Mouse (Mus musculus): ENCODE measurements around the gene Gm13090. TPM values are rescaled to one million over a fixed set of nuclear protein-coding genes. Genes with fewer than 3 reads are reported as not detected.

Gene Gm13090
- polyA plus RNA-seq, 1 experiment from 2014 or later = not detected

DNA sequence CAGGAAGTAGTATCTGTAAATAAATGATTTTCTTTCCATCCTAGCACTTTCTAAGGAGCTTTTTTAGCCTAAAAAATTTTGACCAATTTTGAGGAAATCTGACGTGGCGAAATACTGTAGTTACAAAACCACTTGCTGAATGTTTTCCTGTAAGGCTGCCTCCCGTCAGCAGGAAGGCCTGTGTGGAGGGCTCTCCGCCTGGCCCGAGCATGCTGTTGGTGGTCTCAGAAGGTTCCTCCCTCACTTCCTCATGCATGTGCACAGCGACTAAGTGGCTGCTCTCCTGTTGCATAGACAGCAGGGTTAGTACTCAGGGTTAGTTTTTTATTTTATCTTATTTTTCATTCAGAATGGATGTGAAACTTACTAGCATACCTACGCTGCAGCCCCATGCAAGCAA is 18.4 kb upstream of the Gm13090 start:
- Histone ChIP-seq H3K9ac (no peak overlapping the region), H3K4me3 (no peak overlapping the region), H3K4me1 (no peaks in the 10 kb centered on the region), H3K36me3 (peaks cover 11% of the 10 kb centered on the region), H3K27ac (no peak overlapping the region), H3K4me2 (replicated peaks) (no peak overlapping the region), H3K9me3 (no peaks in the 10 kb centered on the region), H3K27me3 (no peaks in the 10 kb centered on the region)
- 86% methylated on average over 7 of the region's 7 CpGs for WGBS
- ATAC-seq (ENCODE audit: low FRiP score, low read depth) = no peak

GRCm38 (mm10) chr4:151073108-151073744 is 16.1 kb upstream of the Gm13090 start:
- peaks cover 30% of the 10 kb centered on the region for H3K36me3 ChIP-seq
- H3K27ac ChIP-seq = no peak overlapping the region
- H3K4me2 ChIP-seq (replicated peaks) = no peak overlapping the region
- H3K4me3 ChIP-seq = no peak overlapping the region
- H3K27me3 ChIP-seq = no peaks in the 10 kb centered on the region
- no peak overlapping the region for H3K9ac ChIP-seq
- no peaks in the 10 kb centered on the region for H3K4me1 ChIP-seq
- H3K9me3 ChIP-seq = no peaks in the 10 kb centered on the region
- WGBS = 54% methylated on average over 13 of the region's 13 CpGs
- no peak for ATAC-seq (ENCODE audit: low FRiP score, low read depth)

GRCm38 (mm10) chr4:151074817-151075216 is 14.6 kb upstream of the Gm13090 start:
- Histone ChIP-seq H3K36me3 (peaks cover 43% of the 10 kb centered on the region), H3K27ac (no peak overlapping the region), H3K27me3 (no peaks in the 10 kb centered on the region), H3K4me3 (no peak overlapping the region), H3K4me2 (replicated peaks) (no peak overlapping the region), H3K9ac (no peak overlapping the region), H3K9me3 (no peaks in the 10 kb centered on the region), H3K4me1 (no peaks in the 10 kb centered on the region)
- no peak for ATAC-seq (ENCODE audit: low FRiP score, low read depth)
- 93% methylated on average over 15 of the region's 15 CpGs for WGBS

GRCm38 (mm10) chr4:151081355-151081754 is 8.0 kb upstream of the Gm13090 start:
- no peaks in the 10 kb centered on the region for H3K27me3 ChIP-seq
- H3K4me3 ChIP-seq = no peak overlapping the region
- no peaks in the 10 kb centered on the region for H3K4me1 ChIP-seq
- ATAC-seq (ENCODE audit: low FRiP score, low read depth) = no peak
- H3K9me3 ChIP-seq = no peaks in the 10 kb centered on the region
- peaks cover 71% of the 10 kb centered on the region for H3K36me3 ChIP-seq
- H3K27ac ChIP-seq = no peak overlapping the region
- H3K4me2 ChIP-seq (replicated peaks) = no peak overlapping the region
- 63% methylated on average over 2 of the region's 2 CpGs for WGBS
- H3K9ac ChIP-seq = no peak overlapping the region

- ATAC-seq (ENCODE audit: low FRiP score, low read depth) = no peak
- Histone ChIP-seq H3K4me3 (no peak overlapping the region), H3K27me3 (no peaks in the 10 kb centered on the region), H3K36me3 (peaks cover 66% of the 10 kb centered on the region), H3K9me3 (no peaks in the 10 kb centered on the region), H3K4me1 (no peaks in the 10 kb centered on the region), H3K4me2 (replicated peaks) (no peak overlapping the region), H3K9ac (no peak overlapping the region), H3K27ac (no peak overlapping the region)
- WGBS = 91% methylated on average over 13 of the region's 13 CpGs
Measured at GRCm38 (mm10) chr4:151081977-151082376, 7.4 kb upstream of the Gm13090 start.

- H3K27ac ChIP-seq = no peak overlapping the region
- ATAC-seq (ENCODE audit: low FRiP score, low read depth) = no peak
- no peaks in the 10 kb centered on the region for H3K4me1 ChIP-seq
- no peaks in the 10 kb centered on the region for H3K9me3 ChIP-seq
- H3K4me3 ChIP-seq = no peak overlapping the region
- H3K36me3 ChIP-seq = peaks cover 64% of the 10 kb centered on the region
- H3K9ac ChIP-seq = no peak overlapping the region
- H3K27me3 ChIP-seq = no peaks in the 10 kb centered on the region
- H3K4me2 ChIP-seq (replicated peaks) = no peak overlapping the region
- WGBS = 72% methylated on average over 5 of the region's 5 CpGs
Measured at GRCm38 (mm10) chr4:151083027-151083426, 6.3 kb upstream of the Gm13090 start.

GRCm38 (mm10) chr4:151087358-151087757 is 2.0 kb upstream of the Gm13090 start:
- H3K27ac ChIP-seq = no peak overlapping the region
- no peaks in the 10 kb centered on the region for H3K9me3 ChIP-seq
- no peaks in the 10 kb centered on the region for H3K4me1 ChIP-seq
- ATAC-seq (ENCODE audit: low FRiP score, low read depth) = no peak
- no peaks in the 10 kb centered on the region for H3K27me3 ChIP-seq
- H3K4me2 ChIP-seq (replicated peaks) = no peak overlapping the region
- H3K36me3 ChIP-seq = peaks cover 45% of the 10 kb centered on the region
- WGBS = 89% methylated on average over 1 of the region's 1 CpGs
- H3K4me3 ChIP-seq = no peak overlapping the region
- H3K9ac ChIP-seq = no peak overlapping the region

GRCm38 (mm10) chr4:151088819-151089218 is 551 bp upstream of the Gm13090 start:
- Histone ChIP-seq H3K36me3 (peaks cover 37% of the 10 kb centered on the region), H3K4me1 (no peaks in the 10 kb centered on the region), H3K27ac (no peak overlapping the region), H3K27me3 (no peaks in the 10 kb centered on the region), H3K4me2 (replicated peaks) (no peak overlapping the region), H3K9ac (0 out of 2 replicates have a peak overlapping the region, but pooled peaks have one; percentile 31), H3K4me3 (no peak overlapping the region), H3K9me3 (no peaks in the 10 kb centered on the region)
- WGBS = 93% methylated on average over 14 of the region's 14 CpGs
- ATAC-seq (ENCODE audit: low FRiP score, low read depth) = no peak

DNA sequence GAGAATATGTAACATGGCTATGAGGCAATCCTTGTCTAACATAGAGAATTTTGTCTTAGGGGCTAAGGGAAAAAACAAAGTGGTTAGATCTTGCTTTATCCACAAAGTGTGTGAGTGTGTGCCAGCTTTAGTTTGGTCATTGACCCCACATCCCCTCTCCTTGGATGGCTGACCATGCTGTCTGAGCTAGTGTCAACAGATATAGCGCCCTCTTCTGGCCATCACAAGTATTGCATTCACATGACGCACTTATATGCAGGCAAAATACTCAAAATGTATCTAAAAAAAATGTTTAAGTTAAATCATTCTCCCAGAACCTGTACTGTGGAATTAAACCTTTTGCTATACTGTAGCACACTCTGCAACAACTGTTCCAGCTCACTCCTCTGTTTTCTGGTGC is 5.8 kb downstream of the Gm13090 start:
- H3K9ac ChIP-seq = no peak overlapping the region
- no peaks in the 10 kb centered on the region for H3K27me3 ChIP-seq
- H3K9me3 ChIP-seq = no peaks in the 10 kb centered on the region
- no peak overlapping the region for H3K27ac ChIP-seq
- peaks cover 9% of the 10 kb centered on the region; the same call in 1 of the 2 replicates for H3K4me1 ChIP-seq
- H3K4me2 ChIP-seq (replicated peaks) = no peak overlapping the region
- no peak for ATAC-seq (ENCODE audit: low FRiP score, low read depth)
- WGBS = 38% methylated on average over 2 of the region's 2 CpGs
- H3K36me3 ChIP-seq = no peaks in the 10 kb centered on the region
- no peak overlapping the region for H3K4me3 ChIP-seq

DNA sequence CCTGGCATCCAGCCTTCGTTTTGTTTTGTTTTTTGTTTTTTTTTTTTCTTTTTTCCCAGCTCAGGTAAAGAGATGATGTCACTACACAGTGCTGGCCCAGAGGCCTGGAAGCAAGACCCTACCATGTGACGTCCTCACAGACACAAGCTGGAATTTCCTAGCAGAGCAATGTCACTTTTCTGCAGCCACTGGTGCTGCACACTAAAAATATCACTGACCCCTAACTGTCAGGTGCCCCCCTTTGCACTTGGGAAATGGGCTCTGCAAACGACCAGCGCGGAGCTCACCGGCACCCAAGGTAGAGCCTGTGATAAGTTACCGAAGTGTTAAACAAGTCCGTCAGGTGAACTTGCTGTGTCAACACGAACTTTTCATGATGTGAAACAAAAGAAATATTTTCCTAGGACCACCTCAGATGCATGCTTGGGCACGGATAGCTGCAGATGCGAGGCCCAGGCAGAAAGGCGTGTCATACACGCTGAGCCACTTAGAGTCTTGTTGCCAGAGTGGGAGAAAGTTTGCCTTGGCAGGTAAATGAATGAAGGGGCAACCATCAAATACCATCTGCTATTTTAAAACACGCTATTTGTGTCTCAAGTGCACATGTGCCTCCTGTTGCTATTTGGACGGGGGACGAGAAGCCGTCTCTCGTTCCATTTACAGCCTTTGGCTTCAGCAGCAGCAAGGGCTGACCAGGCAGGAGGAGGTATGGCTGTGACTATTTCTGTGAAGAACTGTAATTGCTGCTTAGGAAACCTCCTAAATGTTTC is 7.1 kb downstream of the Gm13090 start:
- Histone ChIP-seq H3K4me1 (peaks cover 9% of the 10 kb centered on the region; the same call in 1 of the 2 replicates), H3K9ac (no peak overlapping the region), H3K27ac (no peak overlapping the region), H3K4me3 (no peak overlapping the region), H3K36me3 (no peaks in the 10 kb centered on the region), H3K4me2 (replicated peaks) (no peak overlapping the region), H3K9me3 (no peaks in the 10 kb centered on the region), H3K27me3 (no peaks in the 10 kb centered on the region)
- WGBS = 77% methylated on average over 18 of the region's 18 CpGs
- no peak for ATAC-seq (ENCODE audit: low FRiP score, low read depth)

- Histone ChIP-seq H3K27me3 (no peaks in the 10 kb centered on the region), H3K4me1 (peaks cover 9% of the 10 kb centered on the region; the same call in 1 of the 2 replicates), H3K9me3 (no peaks in the 10 kb centered on the region), H3K27ac (no peak overlapping the region), H3K4me3 (no peak overlapping the region), H3K36me3 (no peaks in the 10 kb centered on the region), H3K4me2 (replicated peaks) (no peak overlapping the region), H3K9ac (no peak overlapping the region)
- WGBS = 84% methylated on average over 11 of the region's 11 CpGs
- ATAC-seq (ENCODE audit: low FRiP score, low read depth) = no peak
Measured at GRCm38 (mm10) chr4:151097104-151097438, 7.7 kb downstream of the Gm13090 start.

- ATAC-seq (ENCODE audit: low FRiP score, low read depth) = no peak
- WGBS = 84% methylated on average over 11 of the region's 11 CpGs
- H3K4me2 ChIP-seq (replicated peaks) = no peak overlapping the region
- peaks cover 12% of the 10 kb centered on the region for H3K4me1 ChIP-seq
- H3K36me3 ChIP-seq = no peaks in the 10 kb centered on the region
- H3K9me3 ChIP-seq = no peaks in the 10 kb centered on the region
- H3K9ac ChIP-seq = no peak overlapping the region
- H3K4me3 ChIP-seq = no peak overlapping the region
- no peak overlapping the region for H3K27ac ChIP-seq
- H3K27me3 ChIP-seq = peaks cover 21% of the 10 kb centered on the region
Measured at GRCm38 (mm10) chr4:151103646-151104045, 14.3 kb downstream of the Gm13090 start.
